Mouse (Mus musculus) C2C12 (cell line): ENCODE measurements around the gene Gm33543.

Experiments
- CTCF ChIP-seq: IDR thresholded peaks from one replicate; pipeline ENCODE4 v1.5.1; 2011; ENCODE audit not compliant: control insufficient read depth, insufficient read depth, insufficient read length
- MAX ChIP-seq: IDR thresholded peaks from one replicate; pipeline ENCODE4 v1.6.1; 2011; ENCODE audit warnings: mild to moderate bottlenecking, control low read depth
- MYOD1 ChIP-seq: IDR thresholded peaks from one replicate; pipeline ENCODE4 v1.6.1; 2011; ENCODE audit warnings: low read depth; ENCODE audit not compliant: control insufficient read depth, insufficient read length
- MYOG ChIP-seq: IDR thresholded peaks from one replicate; pipeline ENCODE4 v1.6.1; 2011; ENCODE audit not compliant: control insufficient read depth, insufficient read length; ENCODE audit errors: extremely low read depth

DNA sequence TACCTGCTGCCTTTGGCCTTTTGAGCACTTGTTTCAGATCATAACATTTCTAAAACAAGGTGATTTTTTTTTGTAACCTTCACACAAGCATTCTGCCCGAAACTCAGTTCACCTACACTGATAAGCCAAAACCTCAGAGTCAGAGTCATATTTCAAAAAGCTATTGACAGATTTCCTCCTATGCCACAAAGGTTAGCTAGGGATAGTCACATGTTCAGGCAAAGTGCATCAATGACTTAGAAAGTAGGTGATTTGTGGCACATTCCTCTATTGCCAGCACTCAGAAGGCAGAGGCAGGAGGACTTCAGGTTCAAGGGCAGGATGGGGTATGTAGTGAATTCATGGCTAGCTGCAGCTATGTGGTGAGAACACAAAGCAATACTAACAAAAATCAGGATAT is 65.7 kb downstream of the Gm33543 start:
- TF ChIP-seq MAX (no peak), CTCF (no peak), MYOG (no peak), MYOD1 (no peak)
